Mouse (Mus musculus): ENCODE data around the gene Olfr1357.
A peak's percentile ranks its signal among the peaks of the same experiment; 100 is the strongest.
"Not testable (repeated sequence)": the region's sequence is repeated elsewhere in the genome, so short reads cannot be mapped to it uniquely, and the experiment has no call there.

Gene Olfr1357

DNA sequence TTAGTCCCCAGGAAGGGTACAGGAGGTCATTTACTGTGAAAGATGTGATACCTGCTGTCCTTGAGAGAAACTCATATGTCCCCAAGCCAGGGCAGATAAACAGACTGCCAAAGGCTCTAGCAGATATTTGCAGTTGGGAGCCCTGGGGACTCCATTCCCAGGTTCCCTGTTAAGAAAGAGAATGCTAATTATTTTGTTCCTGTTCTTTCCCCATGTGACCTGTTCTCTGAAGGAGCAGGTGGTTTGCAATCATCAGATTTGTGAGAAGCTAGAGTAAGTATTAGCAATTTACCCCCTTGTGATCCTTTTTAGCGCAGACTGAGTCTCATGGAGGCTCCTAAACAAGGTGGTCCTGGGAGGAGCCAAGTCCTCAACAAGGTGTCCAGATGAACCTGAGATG lies at the start of gene Olfr1357:
Gene Olfr1357, minus strand, starts transcription at position 101 of the 400 bp plus-strand sequence.
- no peak for DNase-seq (ENCODE audit: low spot score in 2 of 2)

DNA sequence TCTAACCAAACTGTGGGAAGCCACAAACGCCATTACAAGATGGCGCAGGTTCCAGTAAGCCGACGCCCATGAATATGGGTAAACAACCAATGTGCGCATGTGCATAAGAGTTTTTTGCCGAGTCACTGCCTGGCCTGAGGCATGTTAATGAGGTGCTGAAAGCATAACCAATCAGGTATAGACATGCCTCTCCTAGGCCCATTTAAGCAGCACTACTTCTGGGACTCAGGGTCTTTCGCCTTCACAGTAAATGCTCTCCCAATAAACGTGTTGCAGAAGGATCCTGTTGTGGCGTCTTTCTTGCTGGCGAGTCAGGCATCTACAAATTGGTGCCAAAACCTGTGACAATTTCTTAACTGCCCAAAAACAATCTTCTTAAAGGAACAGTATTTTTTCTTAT lies 48.8 kb upstream of the Olfr1357 start:
- DNase-seq (ENCODE audit: low spot score in 2 of 2): not testable (repeated sequence)

DNA sequence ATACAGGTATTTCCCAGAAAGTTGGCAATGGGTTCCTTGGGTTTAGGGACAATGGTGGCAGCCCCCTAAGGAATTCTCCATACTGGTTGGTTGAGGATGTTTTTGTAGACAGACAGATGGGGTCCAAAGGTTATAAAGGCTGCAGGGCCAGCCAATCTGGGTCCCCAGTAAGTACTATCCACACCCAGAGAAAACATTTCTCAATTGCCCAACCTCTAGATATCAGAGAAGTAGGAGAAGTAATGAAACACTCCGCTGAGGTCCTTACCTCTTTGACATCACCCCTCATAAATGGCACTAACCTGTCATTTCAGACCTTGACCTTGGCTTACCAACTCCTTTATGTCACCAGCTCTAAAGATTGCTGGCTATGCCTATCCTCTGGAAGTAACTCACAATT lies 46.7 kb upstream of the Olfr1357 start:
- no peak for DNase-seq (ENCODE audit: low spot score in 2 of 2)

DNA sequence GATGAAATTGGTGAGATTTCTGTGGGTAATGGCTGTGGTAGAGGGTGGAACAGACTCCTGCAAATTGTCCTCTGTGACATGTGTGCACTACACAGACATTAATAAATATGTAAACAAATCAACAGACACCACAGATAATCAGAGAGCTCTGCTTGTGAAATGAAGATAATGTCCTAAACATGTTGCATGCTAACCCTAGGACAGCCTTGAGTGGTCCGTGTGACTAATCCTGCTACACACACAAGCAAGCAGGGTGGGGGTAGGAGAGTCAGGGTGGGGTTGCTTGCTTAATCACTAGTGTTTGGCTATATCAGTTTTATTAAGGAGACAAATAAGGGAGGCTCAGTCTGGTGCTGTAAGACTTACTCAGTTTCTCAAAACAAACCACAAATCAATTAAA lies 43.3 kb upstream of the Olfr1357 start:
- DNase-seq (ENCODE audit: low spot score in 2 of 2): no peak

DNA sequence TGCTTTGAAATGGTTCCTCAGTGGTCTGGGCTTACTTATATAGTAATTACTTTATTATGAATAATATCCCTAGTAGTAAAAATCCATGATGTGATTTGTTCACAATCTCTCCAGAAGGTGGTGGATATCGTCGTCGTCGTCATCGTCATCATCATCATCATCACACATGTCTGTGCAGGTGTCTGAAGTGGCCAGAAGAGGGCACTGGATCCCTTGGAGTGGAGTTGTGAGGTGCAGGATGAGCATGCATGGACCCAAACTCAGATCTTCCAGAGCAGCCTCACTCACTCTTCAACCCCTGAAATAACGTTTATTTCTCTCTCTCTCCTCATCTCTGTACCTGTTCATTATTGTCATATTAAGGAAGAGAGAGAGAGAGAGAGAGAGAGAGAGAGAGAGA lies 14.4 kb upstream of the Olfr1357 start:
- DNase-seq (ENCODE audit: low spot score in 2 of 2): no peak

DNA sequence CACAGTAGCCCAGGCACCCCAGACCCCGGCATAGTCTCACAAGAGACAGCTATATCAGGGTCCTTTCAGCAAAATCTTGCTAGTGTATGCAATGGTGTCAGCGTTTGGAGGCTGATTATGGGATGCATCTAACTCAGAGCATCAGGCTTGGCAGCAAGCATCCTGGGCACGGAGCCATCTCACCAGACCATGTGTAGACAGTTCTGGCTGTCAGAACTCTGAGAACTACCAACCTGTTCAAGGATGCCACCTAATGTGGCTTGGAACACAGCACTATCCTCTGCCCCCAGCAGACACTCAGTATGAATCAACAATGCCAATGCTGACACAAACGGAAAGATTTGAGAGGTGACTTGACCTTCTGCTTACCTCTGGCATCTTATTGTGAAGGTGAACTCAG lies 12.3 kb upstream of the Olfr1357 start:
- no peak for DNase-seq (ENCODE audit: low spot score in 2 of 2)

DNA sequence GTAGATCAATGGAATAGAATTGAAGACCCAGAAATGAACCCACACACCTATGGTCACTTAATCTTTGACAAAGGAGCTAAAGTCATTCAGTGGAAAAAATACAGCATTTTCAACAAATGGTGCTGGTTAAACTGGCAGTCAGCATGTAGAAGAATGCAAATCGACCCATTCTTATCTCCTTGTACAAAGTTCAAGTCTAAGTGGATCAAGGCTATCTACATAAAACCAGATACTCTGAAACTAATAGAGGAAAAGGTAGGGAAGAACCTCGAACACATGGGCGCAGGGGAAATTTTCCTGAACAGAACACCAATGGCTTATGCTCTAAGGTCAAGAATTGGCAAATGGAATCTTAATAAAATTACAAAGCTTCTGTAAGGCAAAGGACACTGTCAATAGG lies 5.3 kb upstream of the Olfr1357 start:
- DNase-seq (ENCODE audit: low spot score in 2 of 2): not testable (repeated sequence)

DNA sequence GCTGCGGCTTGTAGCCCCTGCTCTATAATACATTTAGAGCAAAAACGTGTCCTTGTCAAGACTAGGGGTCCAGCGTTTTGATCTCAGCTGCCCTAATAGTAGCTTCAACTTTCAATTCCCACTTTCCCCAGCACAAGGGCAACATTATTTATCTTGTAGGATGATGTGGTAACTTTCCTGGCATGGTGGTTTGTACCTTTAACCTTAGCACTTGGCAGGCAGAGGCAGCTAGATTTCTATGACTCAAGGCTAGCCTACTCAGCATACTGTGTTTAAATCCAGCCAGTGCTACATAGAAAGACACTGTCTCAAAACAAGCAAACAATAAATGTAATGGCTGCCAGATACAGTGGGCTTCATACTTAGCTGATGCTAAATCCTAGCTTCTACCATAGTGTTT lies 10.3 kb downstream of the Olfr1357 start:
- DNase-seq (ENCODE audit: low spot score in 2 of 2): no peak

DNA sequence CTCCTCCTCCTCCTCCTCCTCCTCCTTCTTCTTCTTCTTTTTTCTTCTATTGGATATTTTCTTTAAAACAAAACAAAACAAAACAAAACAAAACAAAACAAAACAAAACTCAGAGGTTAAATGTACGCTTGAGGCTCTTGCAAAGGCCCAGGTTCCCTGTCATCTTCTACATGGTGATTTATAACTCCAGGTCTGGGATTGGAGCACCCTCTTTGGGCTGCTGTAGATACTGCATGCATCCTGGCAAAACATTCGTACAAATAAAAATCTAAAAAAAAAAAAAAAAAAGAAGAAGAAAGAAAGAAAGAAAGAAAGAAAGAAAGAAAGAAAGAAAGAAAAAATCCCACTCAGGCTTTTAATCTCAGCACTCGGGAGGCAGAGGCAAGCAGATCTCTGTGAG lies 12.8 kb downstream of the Olfr1357 start:
- no peak for DNase-seq (ENCODE audit: low spot score in 2 of 2)

DNA sequence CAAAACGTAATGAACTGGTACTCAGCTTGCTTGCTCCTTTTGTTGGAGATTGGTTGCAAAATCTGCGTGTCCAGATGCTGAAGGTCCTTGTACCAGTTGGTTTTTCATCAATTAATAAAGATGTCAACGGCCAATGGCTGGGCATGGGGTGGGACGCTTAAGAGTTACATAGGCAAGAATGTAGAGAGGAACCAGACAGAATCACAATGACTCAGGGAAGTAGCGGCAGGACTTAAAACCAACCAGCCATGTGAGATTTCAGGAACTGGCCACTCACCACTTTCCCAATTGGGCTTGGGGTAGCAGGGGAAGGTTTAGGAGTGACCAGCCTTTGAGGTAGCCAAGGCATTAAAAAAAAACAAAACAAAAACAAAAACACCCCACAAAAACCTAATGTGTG lies 18.0 kb downstream of the Olfr1357 start:
- DNase-seq (ENCODE audit: low spot score in 2 of 2): no peak

DNA sequence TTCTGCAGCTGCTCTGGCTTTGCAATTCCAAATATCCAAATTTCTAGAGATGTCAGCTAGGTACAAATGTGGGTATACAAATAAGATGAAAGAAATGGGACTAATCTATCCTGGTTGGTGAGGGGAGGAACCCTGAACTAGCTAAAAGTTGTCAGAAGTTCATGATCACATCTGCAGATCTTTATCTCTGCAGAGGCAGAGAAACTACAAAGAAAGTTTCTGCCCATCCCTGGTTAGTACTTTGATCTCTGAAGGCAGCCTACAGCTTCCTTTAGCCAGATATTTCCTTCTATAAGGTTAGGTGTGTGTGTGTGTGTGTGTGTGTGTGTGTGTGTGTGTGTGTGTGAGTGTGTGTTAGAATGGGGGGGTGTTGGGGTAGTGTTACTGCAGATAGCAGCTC lies 23.3 kb downstream of the Olfr1357 start:
- no peak for DNase-seq (ENCODE audit: low spot score in 2 of 2)

DNA sequence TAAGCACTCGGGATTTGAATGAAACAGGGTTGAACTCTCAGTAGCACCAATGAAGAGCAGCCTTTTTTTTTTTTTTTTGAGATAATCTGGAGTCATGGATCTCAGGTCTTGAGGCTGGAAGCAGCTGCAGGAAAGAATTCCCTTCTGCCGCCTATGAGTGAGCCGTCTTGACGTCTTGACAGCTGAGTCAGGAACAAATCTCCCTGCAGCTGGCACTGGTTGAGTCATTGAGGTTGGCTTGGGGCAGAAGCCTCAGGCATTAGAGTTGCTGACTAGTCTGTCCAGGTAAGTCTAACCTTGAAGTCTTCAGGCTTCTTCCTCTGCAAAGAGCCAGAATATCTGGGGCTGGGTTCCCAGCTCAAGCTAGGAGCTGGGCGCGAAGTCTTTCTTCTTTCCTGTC lies 23.7 kb downstream of the Olfr1357 start:
- no peak for DNase-seq (ENCODE audit: low spot score in 2 of 2)

DNA sequence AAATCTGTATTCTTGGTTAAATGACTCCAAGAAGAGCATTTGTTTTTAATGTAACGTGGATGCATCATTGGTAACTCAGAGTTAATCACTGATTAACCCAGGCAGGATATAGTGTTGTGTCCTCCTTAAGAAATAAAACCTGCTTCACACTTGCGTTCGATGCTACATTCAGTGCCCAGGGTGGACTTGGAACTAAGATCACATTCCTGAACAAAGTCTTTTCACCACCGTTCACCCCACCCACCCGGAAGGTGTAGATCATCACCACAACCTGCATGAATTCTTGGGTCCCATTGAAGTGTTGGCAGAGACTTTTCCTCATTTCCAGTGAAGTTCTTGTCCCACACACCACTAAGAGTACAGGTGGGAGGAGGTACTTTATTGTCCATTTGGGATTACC lies 24.1 kb downstream of the Olfr1357 start:
- DNase-seq (ENCODE audit: low spot score in 2 of 2): no peak

DNA sequence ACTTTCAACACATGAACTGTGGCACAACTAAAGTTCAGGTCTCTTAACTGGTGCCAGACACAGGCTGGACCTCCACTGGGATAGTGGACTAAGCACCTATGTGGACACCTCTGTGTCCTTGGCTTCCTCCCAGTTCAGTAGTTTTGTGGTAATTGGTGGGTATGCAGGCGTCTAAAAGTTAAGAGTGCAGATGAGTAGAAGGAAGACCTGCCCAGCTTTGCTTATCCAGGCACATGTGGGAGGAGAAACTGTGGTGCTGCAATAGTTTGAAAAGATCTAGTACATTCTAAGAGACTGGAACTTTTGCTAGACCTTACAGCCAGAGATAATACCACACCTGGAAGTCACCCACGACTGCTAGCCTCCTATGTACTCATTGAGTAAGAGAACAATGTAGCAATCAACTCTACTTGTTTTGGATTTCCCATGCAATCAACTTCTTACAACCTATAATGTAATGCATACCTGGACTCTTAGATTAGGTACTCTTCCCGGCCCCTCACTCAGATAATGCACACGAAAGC lies 25.0 kb downstream of the Olfr1357 start:
- DNase-seq (ENCODE audit: low spot score in 2 of 2): no peak

DNA sequence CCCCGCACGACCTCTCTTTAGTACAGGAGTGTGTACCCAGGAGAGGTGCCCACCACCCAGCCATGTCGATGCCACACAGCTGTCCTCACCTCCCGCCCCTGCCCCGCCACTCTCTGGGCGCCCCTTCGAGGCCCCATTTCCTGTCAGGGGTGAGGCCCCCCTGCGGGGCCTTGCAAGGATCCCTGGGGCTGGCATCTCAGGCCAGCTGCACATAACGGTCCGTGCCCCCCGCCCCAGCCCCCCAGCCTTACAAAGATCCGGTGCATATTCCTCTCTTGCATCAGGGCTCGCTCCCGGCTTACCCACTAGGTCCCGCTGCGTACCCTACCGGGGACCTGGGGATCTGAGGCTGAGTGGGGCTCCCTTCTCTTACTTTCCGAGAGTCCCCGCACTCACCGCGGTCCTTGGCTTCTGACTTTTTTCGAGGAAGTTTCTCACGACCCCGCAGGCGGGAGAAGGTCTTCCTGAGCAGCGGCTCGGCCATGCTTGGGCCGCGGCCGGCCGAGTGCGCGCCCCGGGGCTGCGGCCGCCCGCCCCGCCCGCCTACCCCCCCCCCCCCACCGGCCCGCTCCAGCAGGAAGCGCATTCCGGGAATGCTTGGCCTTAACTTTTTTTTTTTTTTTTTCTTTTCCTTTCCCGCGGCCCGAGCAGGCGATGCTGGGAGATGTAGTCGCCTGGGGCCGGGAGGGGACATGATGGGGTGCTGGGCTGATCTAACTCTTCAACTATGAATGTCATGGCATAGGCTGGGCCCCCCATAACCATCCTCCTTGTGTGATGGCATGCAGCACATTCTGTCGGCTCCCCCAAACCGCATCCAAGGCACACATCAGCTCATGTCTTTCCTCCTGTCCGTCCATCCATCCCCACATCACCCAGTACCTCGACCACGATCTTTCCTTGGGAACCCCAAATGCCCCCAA lies 26.2 kb downstream of the Olfr1357 start, which contains the start of gene Syde1:
Gene Syde1, minus strand, starts transcription at position 559 of the 923 bp plus-strand sequence.
- DNase-seq (ENCODE audit: low spot score in 2 of 2): peak in 1 of 2 experiments; percentile 49

DNA sequence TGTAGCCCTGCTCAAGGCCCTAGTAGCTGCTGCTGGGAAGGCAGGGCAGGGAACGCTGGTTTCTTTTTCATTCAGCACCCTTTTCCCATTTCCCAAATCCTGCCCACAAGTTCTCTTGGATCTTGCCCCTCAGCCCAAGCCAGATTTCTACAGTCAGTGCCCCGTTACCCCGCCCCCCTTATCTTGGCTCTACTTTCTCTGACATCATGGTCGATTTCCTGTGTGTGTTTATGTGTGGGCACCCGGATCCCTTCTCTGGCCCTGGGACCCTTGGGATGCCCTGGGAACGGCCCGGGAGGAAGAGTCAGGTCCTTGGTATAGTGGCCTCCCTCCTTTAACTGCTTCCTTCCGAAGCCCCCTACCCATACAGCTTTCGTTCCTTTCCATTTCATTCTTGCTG lies 27.1 kb downstream of the Olfr1357 start:
- DNase-seq (ENCODE audit: low spot score in 2 of 2): no peak

DNA sequence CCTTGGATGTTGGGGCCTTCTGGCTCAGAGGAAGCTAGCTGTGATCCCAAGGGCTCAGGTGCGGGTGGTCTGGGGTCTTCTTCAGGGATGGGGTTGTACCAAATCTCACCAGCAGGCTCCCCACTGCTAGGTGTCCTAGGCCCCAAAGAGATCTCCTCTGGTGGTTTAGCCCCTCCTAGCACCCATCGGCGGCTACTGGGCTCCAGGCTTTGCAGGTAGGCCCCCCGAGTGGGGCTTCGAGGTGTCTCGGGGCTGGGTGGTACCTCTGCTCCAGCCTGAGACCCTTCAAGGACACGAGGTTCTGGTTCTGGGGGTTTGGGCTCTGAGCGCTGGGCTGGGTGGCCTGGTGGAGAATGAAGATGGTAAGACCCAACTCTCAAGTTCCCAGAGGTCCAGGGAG lies 28.0 kb downstream of the Olfr1357 start:
- DNase-seq (ENCODE audit: low spot score in 2 of 2): no peak

DNA sequence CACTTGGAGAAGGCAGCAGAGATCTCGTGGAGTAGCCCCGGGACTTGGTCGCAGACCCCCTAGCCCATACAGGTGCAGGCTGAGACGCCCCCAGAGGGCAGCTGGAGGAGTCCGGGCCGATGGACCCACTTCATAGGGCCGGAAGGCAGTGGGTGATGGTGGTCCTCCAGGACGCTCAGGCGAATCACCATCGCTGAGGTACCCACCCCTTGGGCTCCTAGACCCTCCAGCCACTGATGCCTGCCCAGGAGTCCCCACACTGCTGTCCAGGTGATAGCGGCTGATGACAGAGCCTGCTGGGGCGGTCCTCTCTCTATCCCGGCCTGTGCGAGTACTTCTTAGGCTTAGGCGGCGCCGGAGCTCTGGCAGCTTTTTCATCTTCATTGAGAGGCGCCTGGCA lies 28.6 kb downstream of the Olfr1357 start:
- DNase-seq (ENCODE audit: low spot score in 2 of 2): no peak

DNA sequence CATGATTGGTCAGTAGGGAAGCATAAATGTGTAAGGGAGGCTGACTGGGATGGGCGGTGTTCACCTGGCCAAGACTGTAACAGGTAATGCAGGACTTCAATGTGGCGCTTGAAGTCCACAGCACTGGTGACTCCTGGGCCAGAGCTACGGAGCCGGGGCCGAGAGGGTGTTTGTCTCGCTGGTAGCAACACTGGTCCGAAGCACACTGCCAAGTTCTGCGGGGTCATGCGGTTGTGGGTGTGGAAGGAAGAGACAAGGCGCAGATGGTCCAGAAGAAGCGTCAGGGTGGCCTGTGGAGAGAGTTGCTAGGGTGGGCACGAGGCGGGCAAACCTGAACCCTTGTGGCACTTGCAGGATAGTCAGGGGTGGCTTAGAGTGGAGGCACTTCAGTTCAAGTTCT lies 31.8 kb downstream of the Olfr1357 start:
- DNase-seq (ENCODE audit: low spot score in 2 of 2): no peak

DNA sequence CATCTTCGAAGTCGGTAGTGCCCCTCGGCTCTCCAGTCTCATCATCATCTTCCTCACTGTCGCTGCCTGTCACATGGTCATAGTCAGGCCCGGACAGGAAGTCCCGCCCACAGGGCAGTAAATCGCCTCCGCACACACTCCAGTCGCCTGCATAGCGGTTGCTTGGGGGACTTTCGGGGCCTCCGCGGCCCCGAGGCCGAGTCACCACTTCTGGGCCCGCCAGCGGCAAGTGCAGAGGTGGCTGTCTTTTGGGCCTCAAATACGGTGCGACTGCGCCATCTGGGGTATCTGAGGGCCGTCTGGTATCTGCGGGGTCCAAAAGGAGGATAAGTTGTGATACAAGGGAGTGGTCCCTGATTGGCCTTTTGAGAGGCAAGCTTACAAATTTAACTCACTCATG lies 32.3 kb downstream of the Olfr1357 start:
- no peak for DNase-seq (ENCODE audit: low spot score in 2 of 2)

DNA sequence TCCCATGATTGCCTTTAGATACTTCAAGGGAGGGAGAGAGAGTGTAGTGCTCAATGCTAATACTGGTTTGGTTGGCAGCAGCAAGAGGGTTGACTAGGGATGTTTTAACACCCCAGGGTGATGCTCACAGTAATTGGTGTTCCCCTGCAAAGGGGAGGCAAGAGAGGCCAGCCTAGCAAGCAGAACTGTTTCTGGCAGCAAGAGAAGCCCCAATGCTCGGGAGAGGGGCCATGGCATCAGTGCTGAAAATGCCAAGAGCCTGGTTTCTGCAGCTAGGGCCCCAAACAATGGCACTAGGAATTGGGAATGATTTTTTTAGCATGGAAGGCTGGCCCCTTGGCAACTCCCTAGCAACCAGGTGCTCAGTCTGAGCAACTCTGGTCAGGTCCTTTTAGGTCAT lies 32.9 kb downstream of the Olfr1357 start:
- no peak for DNase-seq (ENCODE audit: low spot score in 2 of 2)

DNA sequence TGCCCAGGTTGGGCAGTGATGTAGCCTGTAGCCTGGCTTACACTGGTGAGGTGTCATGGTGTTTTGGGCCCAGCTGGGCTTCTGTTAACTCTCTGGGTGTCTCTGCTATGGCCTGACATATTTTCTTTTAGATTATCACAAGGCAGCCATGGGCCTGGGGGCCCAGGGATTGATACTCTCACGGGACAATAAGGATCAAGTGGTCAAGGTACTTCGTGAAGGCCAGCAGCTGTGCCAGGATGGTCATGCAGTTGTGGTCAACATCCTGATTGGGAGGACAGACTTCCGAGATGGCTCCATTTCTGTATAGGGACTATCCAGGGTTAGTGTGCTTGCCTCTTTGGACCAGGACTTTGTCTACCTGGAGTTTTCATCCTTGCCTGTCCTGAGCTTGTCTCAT lies 33.9 kb downstream of the Olfr1357 start:
- no peak for DNase-seq (ENCODE audit: low spot score in 2 of 2)

DNA sequence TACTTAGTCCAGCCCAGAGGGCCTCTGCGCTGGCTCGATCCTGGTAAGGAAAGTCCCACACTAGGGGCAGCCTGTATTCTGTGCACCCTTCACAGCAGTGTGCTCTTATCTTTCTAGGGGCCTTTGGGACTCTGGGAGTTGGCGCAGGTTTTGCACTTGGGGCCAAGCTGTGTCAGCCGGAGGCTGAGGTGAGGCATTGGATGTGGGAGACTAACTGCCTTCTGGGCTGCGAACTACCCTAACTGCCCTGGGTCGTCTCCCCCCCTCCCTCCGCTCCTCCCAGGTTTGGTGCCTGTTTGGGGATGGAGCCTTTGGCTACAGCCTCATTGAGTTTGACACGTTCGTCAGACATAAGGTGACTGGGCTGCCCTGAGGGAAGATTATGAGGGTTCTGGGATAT lies 34.5 kb downstream of the Olfr1357 start:
- no peak for DNase-seq (ENCODE audit: low spot score in 2 of 2)

Measured in urinary bladder, postnatal 4 days (tissue).